Mouse (Mus musculus): ENCODE measurements around the gene Bahd1.
A peak's percentile ranks its signal among the peaks of the same experiment; 100 is the strongest.

Bahd1 gene

DNA sequence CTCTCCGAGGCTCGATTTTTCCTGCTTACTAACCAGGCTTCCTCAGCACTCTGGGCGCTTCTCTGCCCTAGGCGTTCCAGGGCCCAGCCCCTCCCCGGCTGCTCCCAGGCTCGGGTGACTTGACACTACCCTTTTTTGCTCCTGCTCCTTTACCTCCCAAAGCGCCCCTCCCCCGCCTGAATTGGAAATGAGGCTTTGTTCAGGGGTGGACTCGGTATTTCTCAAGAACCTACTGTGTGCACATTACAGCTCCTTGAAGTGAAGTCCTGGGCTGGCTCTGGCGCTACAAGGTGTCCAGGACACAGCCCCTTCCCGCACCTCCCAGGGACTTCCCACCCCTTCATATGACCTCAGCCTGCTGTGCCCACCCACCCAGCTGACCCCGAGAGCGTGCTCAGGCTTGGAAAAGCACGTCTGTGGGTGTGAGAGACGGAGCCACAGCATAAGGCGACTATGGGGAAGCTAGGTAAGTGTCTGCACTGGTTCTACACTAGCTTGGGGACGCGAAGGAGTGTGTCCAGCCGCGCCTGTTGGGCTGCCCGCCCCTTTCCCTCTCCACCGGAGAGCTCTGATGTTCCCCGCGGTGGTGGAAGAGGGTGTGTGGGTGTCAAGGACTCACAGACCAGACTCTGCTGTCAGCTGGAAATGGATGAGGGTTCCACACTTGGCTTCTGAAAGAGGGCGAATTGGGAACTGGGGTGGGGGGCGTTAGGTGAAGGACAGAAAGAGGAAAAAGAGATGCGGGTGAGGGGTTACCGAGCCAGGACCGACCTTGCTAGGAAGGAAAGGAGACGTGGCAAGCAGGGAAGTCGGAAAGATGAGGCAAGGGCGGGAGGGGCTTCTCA is at the start of gene Bahd1:
Gene Bahd1 (plus strand): TSS at position 397 of the 845 bp plus-strand sequence.
- DNase-seq (ENCODE audit: low spot score in 2 of 2), result peak; percentile 36 to 39

DNA sequence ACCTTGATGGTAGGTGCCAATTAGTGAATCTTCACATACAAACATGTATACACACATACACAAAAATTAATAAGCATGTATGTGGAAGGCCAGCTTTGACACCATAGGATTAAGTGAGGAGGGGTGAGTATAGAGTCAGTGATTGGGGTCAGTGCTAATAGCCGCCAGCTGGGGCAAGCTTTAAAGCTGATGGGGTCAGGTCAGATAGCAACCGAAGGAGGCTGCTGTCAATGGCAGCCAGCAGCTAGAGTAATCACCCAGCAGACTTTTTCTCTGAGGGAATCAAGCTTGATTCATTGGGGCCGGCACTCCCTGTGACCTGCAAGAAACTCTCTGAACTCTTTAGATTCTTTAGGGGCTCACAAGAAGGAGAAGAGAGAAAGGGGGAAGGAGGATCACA is 48.4 kb upstream of the Bahd1 start:
- no peak for DNase-seq (ENCODE audit: low spot score in 2 of 2)

DNA sequence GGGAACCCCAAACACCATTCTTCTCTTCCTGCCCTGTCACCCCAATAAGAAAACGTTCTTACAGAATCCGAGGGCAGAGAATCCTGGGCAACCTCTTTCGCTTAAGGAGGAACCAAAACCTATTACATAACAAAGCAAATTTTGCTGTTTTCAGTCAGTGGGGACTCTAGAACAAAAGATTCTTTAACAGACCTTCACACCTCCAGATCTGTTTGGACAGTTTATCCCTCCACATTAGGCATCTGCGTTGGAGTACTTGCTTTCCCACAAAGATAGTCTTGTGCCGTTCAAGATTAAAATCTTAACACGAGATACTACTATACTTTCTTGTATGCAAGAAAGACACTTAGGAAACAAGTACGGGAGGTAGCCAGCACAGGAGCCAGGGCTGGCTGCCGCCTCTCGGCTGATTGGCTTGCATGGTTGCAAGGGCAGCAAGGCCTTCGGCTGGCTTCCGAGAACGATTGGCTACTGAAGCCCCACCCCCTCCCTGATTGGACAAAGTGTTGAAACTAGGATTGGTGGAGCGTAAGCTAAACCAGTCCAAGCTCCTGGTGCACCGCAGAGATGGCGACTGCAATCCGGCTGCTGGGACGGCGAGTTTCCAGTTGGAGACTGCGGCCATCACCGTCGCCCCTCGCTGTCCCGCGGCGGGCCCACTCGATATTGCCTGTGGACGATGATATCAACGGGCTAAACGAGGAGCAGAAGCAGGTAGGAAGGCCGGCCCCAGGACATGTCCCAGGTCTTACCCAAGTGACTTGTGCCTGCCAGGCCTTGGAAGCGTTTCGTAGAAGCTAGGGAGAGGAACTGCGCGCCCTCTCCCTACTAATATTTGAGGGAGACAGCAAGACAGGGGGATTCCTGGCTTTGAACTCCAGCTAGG is 38.5 kb upstream of the Bahd1 start, which contains the start of gene Ivd:
Gene Ivd (plus strand): TSS at position 501 of the 886 bp plus-strand sequence.
- DNase-seq (ENCODE audit: low spot score in 2 of 2), result peak; percentile 89

DNA sequence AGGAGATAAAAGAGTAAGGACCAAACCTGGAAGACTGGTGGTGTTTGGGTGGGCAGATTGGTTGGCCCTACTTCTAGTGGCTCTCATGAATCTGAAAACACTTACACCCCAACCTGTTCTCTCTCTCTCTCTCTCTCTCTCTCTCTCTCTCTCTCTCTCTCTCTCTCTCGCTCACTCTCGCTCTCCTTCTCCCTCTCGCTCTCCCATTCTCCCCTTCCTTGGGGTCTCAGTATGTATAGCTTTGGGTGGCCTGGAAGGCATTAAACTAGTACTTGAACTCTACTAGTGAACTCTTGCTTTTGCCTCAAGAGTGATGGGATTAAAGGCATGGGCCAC is 37.9 kb upstream of the Bahd1 start:
- no peak for DNase-seq (ENCODE audit: low spot score in 2 of 2)

DNA sequence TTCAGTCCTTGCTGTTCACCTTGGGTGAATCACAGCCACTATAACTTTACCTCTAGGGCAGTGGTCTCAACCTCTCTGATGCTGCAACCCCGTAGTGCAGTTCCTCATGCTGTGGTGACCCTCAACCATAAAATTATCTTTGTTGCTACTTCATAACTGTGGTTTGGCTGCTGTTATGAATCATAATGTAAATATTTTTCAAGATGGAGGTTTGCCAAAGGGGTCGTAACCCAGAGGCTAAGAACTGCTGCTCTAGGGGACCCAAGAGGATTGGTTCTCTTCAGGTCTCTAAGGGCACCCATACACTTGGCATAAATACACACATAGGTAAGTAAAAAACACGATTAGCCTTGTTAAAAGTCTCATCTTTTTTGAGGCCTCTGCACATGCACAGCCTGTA is 29.6 kb upstream of the Bahd1 start:
- no peak for DNase-seq (ENCODE audit: low spot score in 2 of 2)

DNA sequence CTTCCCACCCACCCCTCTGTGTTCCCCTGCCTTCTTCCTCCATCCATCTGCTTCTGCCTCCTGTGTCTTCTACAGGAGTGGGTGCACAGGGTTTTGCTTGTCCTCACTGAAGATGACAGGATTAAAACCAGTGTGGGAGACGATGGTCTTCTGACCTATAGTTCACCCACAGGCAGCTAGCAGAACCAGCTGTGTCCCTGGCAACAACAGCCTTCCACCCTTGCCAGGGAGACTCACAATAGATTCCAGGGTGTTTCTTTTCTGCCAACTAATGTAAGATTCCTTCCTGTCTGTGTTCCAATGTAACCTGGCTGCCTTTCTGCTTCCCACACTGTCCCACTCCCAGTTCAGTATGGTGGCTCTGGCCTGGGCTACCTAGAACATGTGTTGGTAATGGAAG is 29.1 kb upstream of the Bahd1 start:
- DNase-seq (ENCODE audit: low spot score in 2 of 2), result no peak

DNA sequence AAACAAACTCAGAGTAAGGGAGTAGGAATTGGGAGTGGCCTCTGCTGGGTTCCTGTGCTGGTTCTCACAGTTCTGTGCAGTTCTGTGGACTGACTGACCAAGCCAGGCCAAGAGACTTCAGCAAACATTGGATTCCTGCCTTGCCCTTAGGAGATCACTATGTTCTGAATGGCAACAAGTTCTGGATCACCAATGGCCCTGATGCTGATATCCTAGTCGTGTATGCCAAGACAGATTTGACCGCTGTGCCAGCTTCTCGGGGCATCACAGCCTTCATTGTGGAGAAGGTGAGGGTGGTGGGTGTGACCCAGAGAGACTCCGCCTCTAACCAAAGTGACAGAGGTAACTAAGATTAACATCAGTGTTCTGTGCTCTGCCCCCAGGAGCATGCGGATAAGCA is 27.2 kb upstream of the Bahd1 start:
- DNase-seq (ENCODE audit: low spot score in 2 of 2), result no peak

DNA sequence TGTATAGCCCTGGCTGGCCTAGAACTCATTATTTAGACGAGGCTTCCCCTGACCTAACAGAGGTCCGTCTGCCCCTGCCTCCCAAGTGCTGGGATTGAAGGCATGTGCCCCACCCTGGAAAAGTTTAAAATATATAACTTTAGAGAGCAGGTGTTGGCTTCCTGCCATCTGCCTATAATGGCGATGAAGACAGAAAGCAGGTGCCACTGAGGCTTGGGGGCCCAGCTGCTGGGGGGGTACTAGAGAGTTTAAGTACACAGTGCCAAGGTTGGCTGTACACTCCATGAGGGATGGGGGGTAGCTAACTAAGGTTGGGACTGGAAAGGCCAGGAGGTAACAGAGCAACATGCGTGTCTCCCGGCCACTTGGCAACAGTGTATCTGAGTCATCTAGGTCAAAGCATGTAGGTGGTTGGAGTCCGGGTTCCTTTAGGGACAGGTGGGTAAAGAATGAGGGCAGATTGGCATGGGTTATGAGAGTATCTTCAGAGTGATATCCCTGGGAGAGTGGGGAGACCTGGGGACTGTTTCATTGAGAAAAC is 26.2 kb upstream of the Bahd1 start:
- no peak for DNase-seq (ENCODE audit: low spot score in 2 of 2)

DNA sequence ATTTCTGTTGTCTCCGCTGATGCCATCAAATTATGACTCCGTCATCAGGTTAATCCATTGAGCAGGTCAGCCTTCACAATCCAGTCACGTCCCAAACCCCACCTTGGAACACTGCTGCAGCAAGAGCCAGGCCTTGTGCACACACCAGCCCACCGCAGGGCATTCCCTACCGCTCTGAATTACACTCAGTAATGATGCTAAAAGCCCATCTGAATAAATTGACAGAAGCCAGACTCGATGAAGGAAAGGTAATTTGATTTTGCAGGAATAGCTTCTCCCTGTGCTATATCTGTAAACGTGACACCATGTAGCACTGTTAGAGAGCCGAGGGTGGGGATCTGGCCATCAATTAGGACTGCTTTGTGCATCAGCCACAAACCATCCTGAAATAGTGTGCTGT is 24.9 kb upstream of the Bahd1 start:
- no peak for DNase-seq (ENCODE audit: low spot score in 2 of 2)

DNA sequence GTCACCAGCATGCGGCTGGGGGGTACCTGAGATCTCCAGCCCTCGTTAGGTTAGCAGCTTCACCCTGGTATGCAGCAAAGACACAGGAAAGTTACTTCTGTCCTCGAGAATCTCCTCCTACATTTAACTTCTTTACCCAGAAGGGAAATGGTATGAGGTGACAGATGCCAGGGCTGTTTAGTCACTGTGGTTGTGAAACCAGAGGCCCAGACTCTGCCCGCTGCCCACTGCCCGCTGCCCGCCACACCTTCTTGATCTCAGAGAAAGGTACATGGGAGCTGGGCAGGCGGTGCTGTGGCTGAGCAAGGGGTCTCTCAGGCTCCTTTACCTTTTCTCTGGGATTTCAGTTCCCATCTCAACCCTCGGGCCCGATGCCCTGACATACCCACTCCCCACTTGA is 23.7 kb upstream of the Bahd1 start:
- no peak for DNase-seq (ENCODE audit: low spot score in 2 of 2)

DNA sequence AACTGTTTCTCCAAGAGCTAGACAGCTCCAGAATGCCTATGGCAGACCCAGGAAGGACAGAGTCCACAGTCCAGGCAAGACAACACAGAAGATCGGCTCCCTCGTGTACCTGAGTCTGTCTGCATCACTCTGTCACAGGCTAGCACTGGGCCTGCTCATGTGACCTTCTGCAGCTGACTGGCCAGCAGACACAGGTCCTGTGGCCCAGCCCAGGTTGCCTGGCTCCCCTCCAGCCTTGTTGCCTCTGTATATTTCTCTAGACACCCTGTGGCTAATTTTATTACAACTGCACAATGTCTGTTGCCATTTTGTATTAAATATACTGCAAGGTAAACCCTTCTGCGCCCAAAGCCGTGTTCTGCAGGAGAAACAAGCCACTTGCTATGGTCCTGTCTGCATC is 19.2 kb upstream of the Bahd1 start:
- DNase-seq (ENCODE audit: low spot score in 2 of 2), result no peak

DNA sequence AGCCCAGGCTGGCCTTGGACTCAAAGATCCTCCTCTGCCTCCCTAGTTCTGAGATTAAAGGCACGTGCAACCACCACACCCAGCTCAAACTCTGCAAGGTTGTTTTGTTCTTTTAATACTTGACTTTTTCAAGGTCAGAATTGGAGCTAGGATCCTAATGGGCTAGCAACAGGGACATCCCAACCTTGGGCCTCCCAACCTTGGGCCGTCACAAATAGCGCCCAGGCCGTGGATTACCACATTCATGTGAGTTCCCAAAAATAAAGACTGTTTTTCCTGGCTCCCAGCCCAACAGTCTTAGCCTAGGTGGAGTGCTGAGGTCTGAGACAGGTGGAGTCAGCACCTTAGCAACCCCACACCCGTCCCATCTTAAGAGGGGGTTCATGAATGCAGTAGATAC is 18.2 kb upstream of the Bahd1 start:
- DNase-seq (ENCODE audit: low spot score in 2 of 2), result no peak

DNA sequence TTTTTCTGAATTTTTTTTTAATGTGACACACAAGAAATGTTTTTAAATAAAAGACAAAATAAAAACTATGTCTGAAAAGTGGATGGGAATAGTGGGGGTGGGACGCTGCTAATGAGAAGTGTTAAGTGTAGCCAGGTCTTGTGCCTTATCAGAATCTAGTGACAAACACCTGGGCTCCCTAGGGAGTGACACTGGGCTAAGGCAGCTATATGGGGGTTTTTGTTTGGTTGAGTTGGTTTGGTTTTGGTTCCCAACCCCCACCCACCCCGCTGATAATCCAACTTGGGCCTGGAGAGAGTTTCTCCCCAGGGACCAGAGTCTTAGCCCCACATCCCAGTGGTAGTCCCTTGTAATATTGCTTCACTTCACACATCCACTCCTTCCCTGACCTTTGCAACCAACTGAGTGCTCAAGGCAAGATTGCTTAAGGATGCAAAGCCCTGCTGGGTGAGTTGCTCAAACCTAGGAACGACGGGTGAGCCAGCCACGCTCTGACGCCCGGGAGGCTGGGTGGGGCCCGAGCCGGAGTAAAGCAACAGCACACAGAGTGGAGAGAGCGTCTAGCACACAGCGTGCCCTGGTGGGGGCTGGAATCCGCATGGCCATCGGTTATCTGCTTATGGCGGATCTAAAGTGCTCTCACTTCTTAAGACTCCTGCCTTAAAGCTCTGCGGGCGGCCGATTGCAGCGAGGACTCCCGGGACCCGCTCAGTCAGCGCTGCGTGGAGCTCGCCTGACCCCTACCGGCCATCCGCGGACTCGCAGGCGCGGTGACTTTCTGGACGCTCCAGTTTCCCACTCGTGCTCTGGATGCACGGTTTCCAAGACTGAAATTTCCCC is 17.1 kb upstream of the Bahd1 start:
- DNase-seq (ENCODE audit: low spot score in 2 of 2), result peak; percentile 46 to 88

DNA sequence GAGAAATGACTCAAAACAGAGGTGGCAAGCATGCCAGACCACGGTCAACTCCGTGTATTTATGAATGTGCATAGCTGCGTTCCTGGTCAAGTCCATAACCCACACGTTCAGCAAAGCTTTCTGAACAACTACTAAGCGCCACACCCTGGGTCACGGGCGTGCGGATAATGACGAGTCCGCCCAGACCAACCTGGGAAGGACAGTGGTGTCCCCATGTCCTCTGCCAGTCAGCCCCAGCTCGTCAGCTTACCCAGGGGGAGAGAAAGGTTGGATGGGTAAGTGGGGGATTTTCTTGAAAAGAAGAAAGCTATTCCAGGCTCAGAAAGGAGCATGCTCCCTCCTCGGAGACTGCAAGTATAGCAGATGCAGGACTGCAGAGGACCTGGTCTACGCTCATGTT is 12.7 kb upstream of the Bahd1 start:
- no peak for DNase-seq (ENCODE audit: low spot score in 2 of 2)

DNA sequence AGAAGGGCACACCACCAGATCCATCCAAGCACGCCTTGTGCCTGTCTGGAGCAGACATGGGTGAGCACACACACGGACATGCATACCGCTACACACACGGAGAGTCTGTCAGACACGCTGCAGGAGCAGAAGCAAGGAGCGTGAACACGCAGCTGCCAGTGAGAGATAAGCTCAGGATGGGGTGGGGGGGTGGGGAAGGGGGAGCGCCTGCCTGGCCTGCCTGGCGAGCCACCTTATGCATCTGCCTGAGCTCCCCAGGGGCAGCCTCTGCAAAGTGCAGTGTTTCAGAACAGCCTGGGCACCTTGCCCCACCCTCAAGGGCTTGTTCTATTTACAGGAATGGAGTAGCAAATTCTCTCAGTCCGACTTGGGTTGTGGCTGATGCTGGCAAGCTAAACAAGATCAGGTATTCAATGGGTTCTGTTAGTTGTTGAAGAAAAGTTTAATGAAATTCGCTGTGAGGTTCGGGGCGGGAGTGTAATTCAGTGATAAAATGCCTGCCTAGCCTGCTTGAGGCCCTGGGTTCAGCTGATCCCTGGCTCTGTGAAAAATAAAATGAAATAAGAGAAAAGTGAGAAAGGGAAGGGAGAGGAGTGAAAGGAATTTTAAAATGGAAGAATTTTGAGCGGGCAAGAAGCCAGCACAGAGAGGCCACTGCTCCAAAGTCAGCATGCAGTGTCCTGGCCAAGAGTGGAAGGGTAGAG is 12.2 kb upstream of the Bahd1 start:
- no peak for DNase-seq (ENCODE audit: low spot score in 2 of 2)

DNA sequence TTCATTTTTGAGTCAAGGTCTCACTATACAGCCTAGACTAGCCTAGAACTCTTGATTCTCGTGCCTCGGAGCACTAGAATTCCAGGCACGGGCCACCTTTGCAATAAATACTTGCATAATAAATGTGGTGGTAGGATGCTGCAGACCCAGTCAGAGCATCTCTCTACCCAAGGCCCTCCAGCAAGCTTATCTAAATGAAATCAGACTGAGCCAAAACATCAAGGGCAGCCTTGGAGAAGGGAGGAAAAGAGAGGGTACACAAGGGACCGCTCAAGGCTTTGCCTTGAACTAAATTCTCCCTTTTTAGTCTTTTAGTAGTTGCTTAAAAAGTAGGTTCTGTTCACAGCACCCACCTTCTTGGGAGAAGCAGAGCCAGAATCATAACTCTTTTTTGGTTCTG is 9.0 kb upstream of the Bahd1 start:
- DNase-seq (ENCODE audit: low spot score in 2 of 2), result no peak

DNA sequence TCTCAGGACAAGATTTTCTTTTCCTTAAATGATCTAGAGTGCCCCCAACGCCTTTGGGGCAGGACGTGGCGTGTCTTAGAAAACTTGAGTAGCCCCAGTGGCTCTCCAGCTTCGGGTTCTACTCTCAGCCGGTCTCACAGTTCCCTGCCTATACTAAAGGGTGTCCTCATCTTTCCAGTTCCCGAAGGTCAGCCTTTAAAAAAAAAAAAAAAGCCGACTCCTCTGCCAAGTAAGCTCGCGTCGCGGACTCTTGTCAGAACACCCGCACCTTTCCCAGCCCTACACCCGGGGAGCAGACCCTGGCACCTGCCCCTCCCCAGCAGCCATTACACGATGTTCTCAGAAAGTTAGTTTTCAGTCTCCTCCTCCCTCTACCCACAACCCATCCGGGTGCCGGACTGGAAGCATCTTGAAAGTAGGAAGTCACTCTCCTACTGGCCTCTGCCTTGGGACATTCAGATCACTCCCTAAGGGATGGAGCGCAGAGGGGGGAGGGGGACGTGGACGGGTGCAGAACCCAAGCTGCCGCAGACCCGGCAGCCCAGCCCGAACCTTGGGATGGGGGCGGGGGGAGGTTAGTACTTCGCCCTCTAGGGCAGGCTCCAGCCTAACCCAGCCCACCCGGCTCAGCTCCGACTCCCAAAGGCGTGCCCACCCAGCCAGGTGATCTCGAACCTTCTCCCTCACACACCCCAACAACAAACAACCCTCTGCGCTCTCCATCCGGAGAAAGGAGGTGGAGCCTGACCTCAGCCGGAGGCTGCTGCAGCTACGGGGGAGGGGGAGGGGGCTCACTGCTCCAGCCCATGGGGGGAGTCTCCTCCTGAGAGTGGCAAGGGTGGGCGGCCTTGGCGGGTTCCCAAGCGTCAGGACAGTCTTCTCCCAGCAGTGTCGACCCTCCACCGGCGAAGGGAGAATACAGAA is 3.9 kb upstream of the Bahd1 start:
- peak in 1 of 2 experiments; percentile 45 for DNase-seq (ENCODE audit: low spot score in 2 of 2)

DNA sequence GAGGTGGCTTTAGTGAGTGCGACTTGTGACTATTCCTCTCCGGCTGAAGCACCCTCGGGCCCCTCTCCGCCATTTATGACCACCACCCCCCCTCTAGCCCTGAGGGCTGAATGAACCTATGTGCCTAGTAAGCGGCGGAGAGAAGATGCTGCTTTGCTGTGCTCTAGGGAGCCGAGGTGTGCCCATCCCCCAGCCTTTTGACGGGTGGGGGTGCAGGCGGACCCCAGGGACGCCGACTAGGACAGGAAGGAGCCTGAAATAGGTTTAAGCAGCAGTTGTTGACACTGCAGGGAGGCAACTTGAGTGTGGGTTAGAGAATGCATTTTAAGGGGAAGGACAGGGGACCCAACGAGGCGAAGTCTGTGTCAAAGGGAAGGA is 3.3 kb upstream of the Bahd1 start:
- no peak for DNase-seq (ENCODE audit: low spot score in 2 of 2)

DNA sequence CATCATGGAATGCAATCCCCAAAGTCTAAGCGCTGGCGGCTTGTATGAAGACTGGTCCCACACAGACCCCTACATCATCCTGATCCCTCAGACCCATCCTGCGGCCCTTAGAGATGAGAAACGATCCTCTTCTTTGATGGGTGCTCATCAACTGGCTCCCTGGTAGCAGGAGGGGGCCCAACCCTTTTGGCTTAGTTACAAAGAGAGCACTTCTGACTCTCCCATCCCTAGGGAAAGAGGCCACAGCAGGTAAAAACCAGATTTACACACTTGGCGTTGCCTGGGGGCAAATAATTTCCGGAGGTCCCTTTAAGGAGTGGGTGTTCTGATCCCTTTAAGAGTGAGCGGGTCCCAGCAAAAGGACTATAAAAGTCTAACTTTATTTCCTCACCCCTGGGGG is 2.8 kb upstream of the Bahd1 start:
- no peak for DNase-seq (ENCODE audit: low spot score in 2 of 2)

DNA sequence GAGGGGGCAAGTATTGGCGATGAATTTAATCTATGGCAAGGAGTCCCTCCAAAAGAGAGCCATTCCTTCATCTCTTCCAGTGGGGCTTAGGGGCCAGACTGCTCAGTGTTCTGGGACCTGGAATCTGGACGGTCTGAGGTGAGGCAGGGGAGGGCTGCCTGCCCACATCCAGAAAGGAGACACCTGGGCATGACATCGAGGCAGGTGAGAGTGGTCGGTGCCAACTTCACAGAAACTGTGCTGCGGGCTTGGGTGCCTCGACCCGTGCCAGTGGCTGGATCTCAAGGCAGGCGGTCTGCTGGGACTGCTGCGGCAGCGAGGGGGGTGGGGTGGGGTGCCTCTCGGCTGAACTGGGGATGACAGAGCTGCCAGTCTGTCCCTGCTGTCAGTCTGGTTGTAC is 2.4 kb upstream of the Bahd1 start:
- DNase-seq (ENCODE audit: low spot score in 2 of 2), result no peak
